Mouse (Mus musculus) lung, adult 2 months (tissue): ENCODE measurements at regions not wholly inside any gene's neighbourhood (a gene's known extent, or its start where the extent isn't known, plus 50 kb on each side); places are given as distances from the start of the nearest gene placed in this dataset.

Experiments used
- DNase-seq: peaks from one replicate; pipeline ENCODE4 v3.0.0; 2022
- H3K4me1 ChIP-seq: fragments of 200-500 bp; 2 replicates; pipeline ENCODE4 v1.6.1; 2011; ENCODE audit warnings: low read length; ENCODE audit not compliant: control insufficient read depth, insufficient read depth
- H3K4me3 ChIP-seq: fragments of 200-500 bp; replicated peaks from 2 replicates; pipeline ENCODE3; 2011; ENCODE audit warnings: low read depth, mild to moderate bottlenecking, control low read depth, low read length; ENCODE audit errors: extremely low read depth
- CTCF ChIP-seq: fragments of 200-500 bp; IDR thresholded peaks from 2 replicates; pipeline ENCODE4 v1.5.1; 2011; ENCODE audit warnings: mild to moderate bottlenecking, low read length, control low read depth; ENCODE audit not compliant: insufficient read depth
- POLR2A ChIP-seq: fragments of 200-500 bp; IDR thresholded peaks from 2 replicates; pipeline ENCODE4 v1.6.1; 2011; ENCODE audit warnings: low read depth, mild to moderate bottlenecking, control low read depth, low read length, borderline replicate concordance; ENCODE audit errors: extremely low read depth
- WGBS: fragments of 180-500 bp; shearing (Covaris S2); methylation state at CpG from one replicate; pipeline ENCODE4 v1.1.7; 2018; 5-methylcytosine and 5-hydroxymethylcytosine counted together

GRCm38 (mm10) chr16:93026094-93026648 is 200.2 kb upstream of the Runx1 start:
- 35% methylated on average over 11 of the region's 11 CpGs for WGBS
- no peak overlapping the region for H3K4me3 ChIP-seq
- no peak for DNase-seq
- H3K4me1 ChIP-seq: no peaks in the 10 kb centered on the region
- TF ChIP-seq CTCF: no peak
- no peak for TF ChIP-seq POLR2A

- no peaks in the 10 kb centered on the region for H3K4me1 ChIP-seq
- no peak for DNase-seq
- no peak overlapping the region for H3K4me3 ChIP-seq
- TF ChIP-seq POLR2A (no peak), CTCF (no peak)
- WGBS: 81% methylated on average over 7 of the region's 7 CpGs
These were observed 194.0 kb upstream of the Runx1 start for GRCm38 (mm10) chr16:93019800-93020555.

- TF ChIP-seq POLR2A (no peak), CTCF (no peak)
- 53% methylated on average over 5 of the region's 5 CpGs for WGBS
- DNase-seq: no peak
These were observed 192.8 kb upstream of the Runx1 start for GRCm38 (mm10) chr16:93018766-93019165.

GRCm38 (mm10) chr16:93017025-93017424 is 191.1 kb upstream of the Runx1 start:
- Histone ChIP-seq H3K4me3 (no peak overlapping the region), H3K4me1 (no peaks in the 10 kb centered on the region)
- DNase-seq: no peak
- TF ChIP-seq CTCF: no peak
- TF ChIP-seq POLR2A: no peak
- 85% methylated on average over 9 of the region's 9 CpGs for WGBS

More at GRCm38 (mm10) chr16:93018766-93019165, 192.8 kb upstream of the Runx1 start:
- Histone ChIP-seq H3K4me3 (no peak overlapping the region), H3K4me1 (no peaks in the 10 kb centered on the region)

GRCm38 (mm10) chr16:93015636-93016035 is 189.7 kb upstream of the Runx1 start:
- H3K4me1 ChIP-seq: no peaks in the 10 kb centered on the region
- H3K4me3 ChIP-seq: no peak overlapping the region
- TF ChIP-seq POLR2A: no peak
- TF ChIP-seq CTCF: no peak
- DNase-seq: no peak
- 56% methylated on average over 6 of the region's 6 CpGs for WGBS

GRCm38 (mm10) chr16:93014991-93015390 is 189.0 kb upstream of the Runx1 start:
- 76% methylated on average over 9 of the region's 9 CpGs for WGBS

GRCm38 (mm10) chr16:93013881-93014280 is 187.9 kb upstream of the Runx1 start:
- WGBS: 53% methylated on average over 8 of the region's 8 CpGs
- Histone ChIP-seq H3K4me1 (no peaks in the 10 kb centered on the region), H3K4me3 (no peak overlapping the region)
- TF ChIP-seq CTCF (no peak), POLR2A (no peak)
- DNase-seq: no peak

More at GRCm38 (mm10) chr16:93014991-93015390, 189.0 kb upstream of the Runx1 start:
- Histone ChIP-seq H3K4me3 (no peak overlapping the region), H3K4me1 (no peaks in the 10 kb centered on the region)
- no peak for DNase-seq
- TF ChIP-seq POLR2A (no peak), CTCF (no peak)

- TF ChIP-seq CTCF (no peak), POLR2A (no peak)
- no peak for DNase-seq
- no peak overlapping the region for H3K4me3 ChIP-seq
- no peaks in the 10 kb centered on the region for H3K4me1 ChIP-seq
- 60% methylated on average over 7 of the region's 7 CpGs for WGBS
These were observed 187.3 kb upstream of the Runx1 start for GRCm38 (mm10) chr16:93013256-93013655.

GRCm38 (mm10) chr16:93011474-93011873 is 185.5 kb upstream of the Runx1 start:
- no peak for DNase-seq
- TF ChIP-seq CTCF: no peak
- TF ChIP-seq POLR2A: no peak
- 97% methylated on average over 1 of the region's 1 CpGs for WGBS
- Histone ChIP-seq H3K4me3 (no peak overlapping the region), H3K4me1 (no peaks in the 10 kb centered on the region)
